Mouse (Mus musculus): ENCODE measurements at regions not wholly inside any gene's neighbourhood (a gene's known extent, or its start where the extent isn't known, plus 50 kb on each side); places are given as distances from the start of the nearest gene placed in this dataset.
"Not testable (repeated sequence)": the region's sequence is repeated elsewhere in the genome, so short reads cannot be mapped to it uniquely, and the experiment has no call there.

GRCm38 (mm10) chr12:28997474-28998192 lies 246.0 kb downstream of the Eipr1 start:
- H3K27ac ChIP-seq: peak overlapping the region; percentile 42
- peak; percentile 50; the same call in 1 of the 2 replicates for ATAC-seq
- 67% methylated on average over 15 of the region's 15 CpGs for WGBS

GRCm38 (mm10) chr12:28999963-29000451 lies 248.4 kb downstream of the Eipr1 start:
- H3K27ac ChIP-seq: no peak overlapping the region
- no peak overlapping the region for H3K4me3 ChIP-seq (replicated peaks)
- no peak for ATAC-seq
- WGBS: 72% methylated on average over 6 of the region's 6 CpGs
- no peaks in the 10 kb centered on the region for H3K9me3 ChIP-seq
- peaks cover 11% of the 10 kb centered on the region for H3K4me1 ChIP-seq (replicated peaks)
- no peaks in the 10 kb centered on the region for H3K36me3 ChIP-seq
- no peak overlapping the region for H3K9ac ChIP-seq (replicated peaks)
- H3K27me3 ChIP-seq: no peaks in the 10 kb centered on the region
- H3K4me2 ChIP-seq (replicated peaks): no peak overlapping the region

More at GRCm38 (mm10) chr12:28997474-28998192, 246.0 kb downstream of the Eipr1 start:
- no peak overlapping the region for H3K9ac ChIP-seq (replicated peaks)
- H3K4me2 ChIP-seq (replicated peaks): no peak overlapping the region
- no peaks in the 10 kb centered on the region for H3K36me3 ChIP-seq
- no peaks in the 10 kb centered on the region for H3K27me3 ChIP-seq
- peaks cover 8% of the 10 kb centered on the region for H3K4me1 ChIP-seq (replicated peaks)
- H3K4me3 ChIP-seq (replicated peaks): no peak overlapping the region
- no peaks in the 10 kb centered on the region for H3K9me3 ChIP-seq

GRCm38 (mm10) chr12:29004504-29004903 lies 252.9 kb downstream of the Eipr1 start:
- 74% methylated on average over 13 of the region's 13 CpGs for WGBS
- ATAC-seq: peak; percentile 82
- no peak overlapping the region; the same call in 1 of the 2 replicates for H3K27ac ChIP-seq
- H3K4me2 ChIP-seq (replicated peaks): no peak overlapping the region
- no peak overlapping the region for H3K4me3 ChIP-seq (replicated peaks)
- no peaks in the 10 kb centered on the region for H3K27me3 ChIP-seq
- 0 out of 2 replicates have a peak, but pooled peaks cover 9% of the 10 kb centered on the region for H3K4me1 ChIP-seq (replicated peaks)
- H3K36me3 ChIP-seq: no peaks in the 10 kb centered on the region
- H3K9me3 ChIP-seq: no peaks in the 10 kb centered on the region
- no peak overlapping the region for H3K9ac ChIP-seq (replicated peaks)

- Histone ChIP-seq H3K9me3 (no peaks in the 10 kb centered on the region), H3K4me1 (replicated peaks) (peaks cover 13% of the 10 kb centered on the region; the same call in 1 of the 2 replicates), H3K27ac (no peak overlapping the region), H3K27me3 (no peaks in the 10 kb centered on the region), H3K4me3 (replicated peaks) (no peak overlapping the region), H3K4me2 (replicated peaks) (no peak overlapping the region), H3K9ac (replicated peaks) (no peak overlapping the region), H3K36me3 (no peaks in the 10 kb centered on the region)
- 89% methylated on average over 9 of the region's 9 CpGs for WGBS
- no peak for ATAC-seq
Measured at GRCm38 (mm10) chr12:29014601-29015000, 263.0 kb downstream of the Eipr1 start.

- ATAC-seq: peak; percentile 91
- Histone ChIP-seq H3K9ac (replicated peaks) (no peak overlapping the region), H3K4me3 (replicated peaks) (no peak overlapping the region), H3K27ac (peak overlapping the region; percentile 68), H3K4me2 (replicated peaks) (no peak overlapping the region), H3K9me3 (no peaks in the 10 kb centered on the region), H3K27me3 (no peaks in the 10 kb centered on the region), H3K36me3 (no peaks in the 10 kb centered on the region), H3K4me1 (replicated peaks) (peaks cover 13% of the 10 kb centered on the region; the same call in 1 of the 2 replicates)
- 47% methylated on average over 10 of the region's 10 CpGs for WGBS
Measured at GRCm38 (mm10) chr12:29015200-29015862, 263.7 kb downstream of the Eipr1 start.

GRCm38 (mm10) chr12:29021152-29021551 lies 269.5 kb downstream of the Eipr1 start:
- H3K27ac ChIP-seq: no peak overlapping the region
- no peak overlapping the region for H3K4me3 ChIP-seq (replicated peaks)
- no peaks in the 10 kb centered on the region for H3K9me3 ChIP-seq
- H3K36me3 ChIP-seq: no peaks in the 10 kb centered on the region
- H3K9ac ChIP-seq (replicated peaks): no peak overlapping the region
- WGBS: 82% methylated on average over 5 of the region's 5 CpGs
- no peak overlapping the region for H3K4me2 ChIP-seq (replicated peaks)
- H3K4me1 ChIP-seq (replicated peaks): peaks cover 4% of the 10 kb centered on the region; the same call in 1 of the 2 replicates
- no peak for ATAC-seq
- H3K27me3 ChIP-seq: no peaks in the 10 kb centered on the region

GRCm38 (mm10) chr12:29028171-29028570 lies 276.6 kb downstream of the Eipr1 start:
- 60% methylated on average over 3 of the region's 3 CpGs for WGBS
- Histone ChIP-seq H3K9ac (replicated peaks) (no peak overlapping the region), H3K9me3 (no peaks in the 10 kb centered on the region), H3K27ac (no peak overlapping the region), H3K4me2 (replicated peaks) (no peak overlapping the region), H3K36me3 (no peaks in the 10 kb centered on the region), H3K27me3 (no peaks in the 10 kb centered on the region), H3K4me1 (replicated peaks) (peaks cover 5% of the 10 kb centered on the region; the same call in 1 of the 2 replicates), H3K4me3 (replicated peaks) (no peak overlapping the region)
- ATAC-seq: no peak

GRCm38 (mm10) chr12:29029461-29029860 lies 277.9 kb downstream of the Eipr1 start:
- no peak for ATAC-seq
- Histone ChIP-seq H3K9ac (replicated peaks) (no peak overlapping the region), H3K4me3 (replicated peaks) (no peak overlapping the region), H3K27ac (no peak overlapping the region), H3K36me3 (no peaks in the 10 kb centered on the region), H3K4me1 (replicated peaks) (peaks cover 5% of the 10 kb centered on the region; the same call in 1 of the 2 replicates), H3K27me3 (no peaks in the 10 kb centered on the region), H3K9me3 (no peaks in the 10 kb centered on the region), H3K4me2 (replicated peaks) (no peak overlapping the region)
- WGBS: 48% methylated on average over 7 of the region's 7 CpGs

- no peak overlapping the region for H3K9ac ChIP-seq (replicated peaks)
- H3K27me3 ChIP-seq: no peaks in the 10 kb centered on the region
- ATAC-seq: no peak
- no peak overlapping the region for H3K4me2 ChIP-seq (replicated peaks)
- H3K27ac ChIP-seq: no peak overlapping the region
- no peaks in the 10 kb centered on the region for H3K36me3 ChIP-seq
- no peak overlapping the region for H3K4me3 ChIP-seq (replicated peaks)
- H3K9me3 ChIP-seq: no peaks in the 10 kb centered on the region
- H3K4me1 ChIP-seq (replicated peaks): peaks cover 31% of the 10 kb centered on the region
- WGBS: 79% methylated on average over 8 of the region's 8 CpGs
Measured at GRCm38 (mm10) chr12:29046009-29046408, 294.4 kb downstream of the Eipr1 start.

- H3K4me3 ChIP-seq (replicated peaks): not testable (repeated sequence)
- H3K27ac ChIP-seq: peak overlapping the region; percentile 85
Measured at GRCm38 (mm10) chr12:29048596-29048995, 297.0 kb downstream of the Eipr1 start.

GRCm38 (mm10) chr12:29049105-29049511 lies 297.5 kb downstream of the Eipr1 start:
- Histone ChIP-seq H3K36me3 (no peaks in the 10 kb centered on the region), H3K9ac (replicated peaks) (peak overlapping the region; percentile 36; the same call in 1 of the 2 replicates), H3K27ac (peak overlapping the region; percentile 85), H3K27me3 (no peaks in the 10 kb centered on the region), H3K4me1 (replicated peaks) (peaks cover 32% of the 10 kb centered on the region), H3K4me3 (replicated peaks) (no peak overlapping the region), H3K9me3 (no peaks in the 10 kb centered on the region), H3K4me2 (replicated peaks) (no peak overlapping the region)
- ATAC-seq: peak; percentile 90
- WGBS: 2% methylated on average over 8 of the region's 8 CpGs

More at GRCm38 (mm10) chr12:29048596-29048995, 297.0 kb downstream of the Eipr1 start:
- H3K9ac ChIP-seq (replicated peaks): peak overlapping the region; percentile 36; the same call in 1 of the 2 replicates
- H3K4me2 ChIP-seq (replicated peaks); H3K36me3 ChIP-seq; H3K27me3 ChIP-seq; H3K9me3 ChIP-seq: not testable (repeated sequence)
- H3K4me1 ChIP-seq (replicated peaks): peaks cover 32% of the 10 kb centered on the region
- peak; percentile 30 for ATAC-seq
- WGBS: 47% methylated on average over 4 of the region's 4 CpGs

- ATAC-seq: no peak
- H3K4me2 ChIP-seq (replicated peaks): no peak overlapping the region
Measured at GRCm38 (mm10) chr12:29049801-29050200, 298.2 kb downstream of the Eipr1 start.

More at GRCm38 (mm10) chr12:29049801-29050200, 298.2 kb downstream of the Eipr1 start:
- Histone ChIP-seq H3K27me3 (no peaks in the 10 kb centered on the region), H3K9me3 (no peaks in the 10 kb centered on the region), H3K4me3 (replicated peaks) (no peak overlapping the region), H3K27ac (peak overlapping the region; percentile 85), H3K4me1 (replicated peaks) (peaks cover 39% of the 10 kb centered on the region), H3K9ac (replicated peaks) (no peak overlapping the region), H3K36me3 (no peaks in the 10 kb centered on the region)

All from midbrain, embryonic 13.5 days (tissue).